Mouse (Mus musculus): ENCODE results near the gene Tmem167b.

Tmem167b gene

DNA sequence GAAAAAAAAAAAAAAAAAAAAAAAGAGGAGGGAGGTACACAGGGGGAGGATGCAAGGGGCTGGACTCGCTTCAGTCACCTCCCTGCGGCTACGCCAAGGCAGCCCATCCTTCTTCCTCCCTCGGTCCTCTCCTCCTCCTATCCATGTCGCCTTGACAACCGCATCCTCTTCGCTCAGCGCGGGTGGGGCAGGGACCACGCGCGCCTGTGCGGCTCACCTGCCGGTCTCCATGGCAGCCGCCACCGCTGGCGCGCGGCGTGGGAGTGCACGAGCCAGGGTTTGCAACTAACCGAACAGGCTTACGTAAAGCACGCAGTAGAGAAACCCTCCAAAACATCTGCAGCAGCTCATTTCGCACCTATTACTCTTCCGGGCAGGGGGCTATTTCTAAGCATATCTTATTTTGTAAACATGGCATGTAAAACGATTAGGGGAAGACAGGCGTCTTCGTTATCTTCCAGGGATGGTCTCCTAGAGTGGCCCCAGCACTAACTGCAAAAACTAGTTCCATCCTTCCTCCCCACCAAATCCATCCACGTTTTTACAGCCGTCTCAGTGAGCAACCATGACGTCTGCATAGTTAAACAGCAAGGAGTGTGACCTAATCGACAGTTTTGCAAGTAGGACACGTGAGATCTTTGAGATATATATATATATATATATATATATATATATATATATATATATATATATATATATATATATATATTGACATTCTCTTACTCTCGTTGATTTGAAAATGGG, 25.6 kb downstream of the Tmem167b start, which contains the start of gene 5330417C22Rik:
Gene 5330417C22Rik, minus strand, starts transcription at position 20 of the 744 bp plus-strand sequence.
- DNase-seq, result peak; percentile 69

DNA sequence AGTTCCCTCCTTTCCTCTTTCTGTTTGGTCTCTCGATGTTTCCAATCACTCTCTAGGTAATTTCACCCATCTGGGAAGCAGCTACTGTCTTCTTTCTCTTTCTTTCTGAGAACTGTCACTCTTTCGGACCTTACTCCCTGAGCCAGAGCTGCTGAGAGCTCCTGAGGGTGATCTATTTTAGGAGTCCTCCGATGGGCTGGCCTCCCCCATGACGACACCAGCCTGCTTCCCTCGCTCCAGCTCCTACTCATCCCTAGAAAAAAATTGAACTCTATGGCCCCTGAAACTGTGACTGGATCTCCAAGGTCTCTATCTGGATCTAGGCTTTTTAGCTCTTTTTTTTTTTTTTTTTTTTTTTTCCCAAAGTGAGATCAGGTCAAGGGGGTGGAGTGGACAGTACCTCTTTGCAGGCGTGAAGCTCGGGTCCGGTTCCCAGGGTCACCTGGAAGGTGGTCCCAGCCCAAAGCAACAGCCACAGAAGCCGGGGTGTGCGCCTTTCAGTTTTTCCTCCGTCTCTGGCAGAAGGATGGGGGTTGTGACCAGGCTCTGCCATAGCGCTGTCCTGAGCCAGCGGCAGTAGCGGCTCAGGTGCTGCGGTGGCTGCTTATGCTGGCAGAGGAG, 26.3 kb downstream of the Tmem167b start:
- DNase-seq, result no peak

DNA sequence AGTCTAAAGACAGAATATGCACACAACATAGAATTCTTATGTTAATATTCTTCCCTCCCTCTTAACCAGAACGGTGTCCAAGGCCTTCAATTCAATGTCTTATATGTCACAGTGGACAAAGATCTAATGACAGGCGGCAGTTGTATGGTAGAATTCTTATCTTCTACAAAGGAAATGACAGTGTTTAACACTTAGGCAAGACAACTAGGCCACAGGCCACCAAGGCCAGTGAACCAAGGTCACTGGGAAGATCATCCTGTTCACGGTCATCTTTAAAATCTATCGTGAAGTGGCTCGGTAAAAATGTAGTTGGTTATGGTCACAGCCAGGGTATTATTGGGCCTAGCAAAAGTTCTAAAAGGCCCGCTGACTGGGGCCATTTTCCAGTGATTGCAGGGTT, 28.3 kb downstream of the Tmem167b start, which contains the start of gene 1700013F07Rik:
Gene 1700013F07Rik, plus strand, starts transcription at position 200 of the 400 bp plus-strand sequence.
- DNase-seq, result no peak

DNA sequence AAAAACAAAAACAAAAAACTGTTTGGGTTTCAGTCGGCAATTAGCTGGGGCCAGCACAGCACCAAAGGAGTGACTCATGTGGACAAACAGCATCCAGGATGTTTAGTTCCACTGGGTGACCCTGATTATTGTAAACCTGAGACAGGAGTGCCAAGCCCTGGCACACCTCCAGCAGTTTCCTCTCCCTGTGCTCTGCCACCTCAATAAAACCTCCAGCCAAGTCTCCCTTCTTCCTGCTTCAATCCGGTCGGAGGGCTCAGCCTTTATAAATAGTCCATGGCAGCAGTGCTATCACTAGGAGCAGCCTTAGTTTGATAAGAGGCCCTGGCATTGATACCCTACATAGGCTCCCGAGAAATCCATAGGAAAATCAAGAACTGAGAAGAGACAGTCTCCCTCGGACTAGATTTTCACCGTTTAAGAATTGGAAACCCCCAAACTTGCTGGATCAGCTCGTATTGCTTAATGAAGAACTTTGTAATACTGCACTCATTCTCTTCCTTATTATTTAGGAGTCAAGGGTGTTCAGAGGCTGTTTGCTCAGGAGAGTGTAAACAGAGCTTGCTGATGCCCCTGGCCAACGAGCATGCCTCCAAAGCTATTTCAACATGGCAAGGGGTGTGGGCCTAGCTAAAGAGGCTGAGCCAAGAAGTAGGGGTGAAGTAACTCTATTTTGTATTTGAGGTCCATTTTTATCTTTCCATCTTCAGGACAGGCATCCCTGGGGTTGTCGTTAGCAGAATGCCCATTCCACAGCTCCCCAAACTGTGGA, 29.0 kb downstream of the Tmem167b start:
- DNase-seq, result peak; percentile 75

DNA sequence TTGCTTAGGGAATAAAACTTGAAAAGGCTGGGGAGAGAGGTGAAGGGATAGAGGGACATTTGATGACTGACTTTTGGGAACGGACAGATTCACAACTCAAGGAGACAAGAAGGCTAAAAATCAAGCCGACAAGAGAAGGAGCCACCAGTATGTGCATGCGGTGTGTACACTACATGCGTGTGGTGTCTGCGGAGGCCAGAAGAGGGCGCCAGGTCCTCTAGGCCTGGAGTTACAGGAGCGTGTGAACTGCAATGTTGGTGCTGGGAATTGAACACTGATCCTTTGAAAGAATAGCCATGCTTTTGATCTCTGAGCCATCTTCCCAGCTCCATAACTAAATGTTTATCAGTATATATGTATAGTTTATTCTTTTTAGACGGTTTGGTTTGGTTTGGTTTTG, 33.8 kb downstream of the Tmem167b start:
- DNase-seq, result no peak

DNA sequence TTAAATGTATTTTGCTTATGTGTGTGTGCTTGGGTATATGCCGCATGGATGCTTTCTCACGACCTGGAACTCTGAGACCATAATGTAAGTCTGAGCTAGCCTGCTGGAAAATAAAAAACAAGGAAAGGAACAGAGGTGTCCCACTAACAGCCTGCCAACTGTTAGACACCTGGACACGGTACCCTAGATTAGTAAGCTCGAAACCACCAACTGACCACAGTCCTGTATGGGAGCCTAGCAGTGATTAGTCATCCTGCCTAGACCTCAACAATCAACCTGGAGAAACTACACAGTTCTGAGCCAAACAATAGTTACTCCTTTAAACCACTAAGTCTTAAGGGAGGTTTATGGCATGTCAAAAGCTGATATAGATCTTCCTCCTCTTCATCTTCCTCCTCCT, 38.9 kb downstream of the Tmem167b start:
- DNase-seq, result no peak

DNA sequence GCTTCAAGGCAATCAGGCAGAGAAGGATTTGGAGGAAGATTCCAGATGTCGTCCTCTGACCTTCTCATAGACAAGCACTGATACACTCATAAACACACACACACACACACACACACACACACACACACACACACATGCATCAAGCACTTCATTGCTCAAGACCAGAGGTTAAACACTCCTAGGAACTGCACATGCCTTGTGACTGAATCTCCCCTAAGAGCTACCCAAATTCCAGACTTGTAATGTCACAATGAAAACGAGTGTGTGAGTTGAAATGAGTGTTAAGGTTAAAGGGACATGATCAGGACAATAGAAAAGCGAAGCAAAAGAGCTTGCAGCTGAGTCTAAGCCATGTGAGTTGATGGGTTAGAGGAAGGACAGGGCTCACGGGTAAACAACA, 44.0 kb downstream of the Tmem167b start:
- no peak for DNase-seq

DNA sequence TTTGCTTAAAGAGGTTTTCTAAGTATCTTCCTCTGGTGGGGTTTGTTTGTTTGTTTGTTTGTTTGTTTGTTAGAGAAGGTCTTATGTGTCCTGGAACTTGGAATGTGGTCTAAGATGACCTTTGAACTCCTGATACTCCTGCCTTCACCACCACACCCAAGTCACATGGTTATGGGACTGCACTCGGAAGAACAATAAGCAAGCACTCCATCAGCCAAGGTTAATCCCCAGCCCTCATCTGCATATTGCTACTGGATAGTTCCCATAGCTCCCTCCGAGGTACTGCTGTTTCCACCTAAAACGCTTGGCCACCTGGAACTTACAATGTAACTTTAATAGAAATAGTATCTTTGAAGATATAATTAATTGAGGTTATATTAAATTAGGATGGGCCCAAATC, 48.8 kb downstream of the Tmem167b start:
- no peak for DNase-seq

DNA sequence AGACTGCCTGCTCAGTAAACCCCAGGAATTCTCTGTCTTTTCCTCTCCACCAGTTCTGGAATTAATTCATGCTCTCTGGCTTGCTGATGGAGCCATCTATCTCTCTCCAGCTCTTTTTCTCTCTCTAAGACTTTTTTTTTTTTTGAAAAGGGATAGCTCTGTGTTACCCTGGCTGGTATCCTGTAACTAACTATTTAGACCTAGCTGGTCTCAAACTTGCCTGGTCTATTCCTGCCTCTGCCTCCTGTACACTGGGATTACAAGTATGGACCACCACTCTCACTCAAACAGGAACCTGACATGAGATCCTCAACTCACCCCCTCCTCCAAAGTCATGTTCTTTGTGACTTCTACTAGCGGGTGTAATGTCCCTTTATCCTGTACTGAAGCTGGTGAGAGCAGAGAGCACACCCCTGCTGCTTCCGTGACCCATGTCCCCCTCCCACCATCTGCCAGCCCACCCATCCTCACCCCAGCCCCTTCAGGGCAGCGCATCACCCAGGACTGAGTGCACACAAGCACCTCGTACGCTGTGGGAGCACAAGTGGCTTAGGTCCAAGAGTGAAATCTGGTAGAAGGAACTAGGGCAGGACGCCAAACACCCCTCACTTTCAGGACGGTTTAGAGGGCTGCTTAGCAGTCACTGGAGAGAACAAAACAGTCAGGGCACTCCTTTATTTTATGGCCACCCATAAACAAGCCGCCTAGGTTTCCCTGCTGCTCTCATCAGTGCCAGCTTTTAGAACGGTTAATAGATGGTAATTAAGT, 51.4 kb downstream of the Tmem167b start:
- no peak for DNase-seq

DNA sequence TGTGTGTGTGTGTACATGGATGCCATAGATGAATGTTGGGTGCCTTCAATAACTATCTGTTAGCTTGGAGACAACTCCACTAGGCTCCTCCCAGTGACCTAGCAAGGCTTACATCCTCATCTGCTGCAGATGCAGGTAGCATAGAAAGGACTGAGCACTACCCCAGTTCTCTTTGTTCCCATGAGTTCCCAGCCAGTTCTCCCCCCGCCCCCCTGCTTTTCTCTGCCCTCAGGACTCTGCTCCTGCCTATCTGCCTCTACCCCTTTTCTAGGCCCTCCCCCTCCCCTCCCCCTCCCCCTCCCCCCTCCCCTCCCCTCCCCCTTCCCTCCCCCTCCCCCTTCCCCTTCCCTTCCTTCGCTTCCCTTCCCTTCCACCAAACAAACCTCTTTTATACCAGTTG, 52.1 kb downstream of the Tmem167b start:
- no peak for DNase-seq

DNA sequence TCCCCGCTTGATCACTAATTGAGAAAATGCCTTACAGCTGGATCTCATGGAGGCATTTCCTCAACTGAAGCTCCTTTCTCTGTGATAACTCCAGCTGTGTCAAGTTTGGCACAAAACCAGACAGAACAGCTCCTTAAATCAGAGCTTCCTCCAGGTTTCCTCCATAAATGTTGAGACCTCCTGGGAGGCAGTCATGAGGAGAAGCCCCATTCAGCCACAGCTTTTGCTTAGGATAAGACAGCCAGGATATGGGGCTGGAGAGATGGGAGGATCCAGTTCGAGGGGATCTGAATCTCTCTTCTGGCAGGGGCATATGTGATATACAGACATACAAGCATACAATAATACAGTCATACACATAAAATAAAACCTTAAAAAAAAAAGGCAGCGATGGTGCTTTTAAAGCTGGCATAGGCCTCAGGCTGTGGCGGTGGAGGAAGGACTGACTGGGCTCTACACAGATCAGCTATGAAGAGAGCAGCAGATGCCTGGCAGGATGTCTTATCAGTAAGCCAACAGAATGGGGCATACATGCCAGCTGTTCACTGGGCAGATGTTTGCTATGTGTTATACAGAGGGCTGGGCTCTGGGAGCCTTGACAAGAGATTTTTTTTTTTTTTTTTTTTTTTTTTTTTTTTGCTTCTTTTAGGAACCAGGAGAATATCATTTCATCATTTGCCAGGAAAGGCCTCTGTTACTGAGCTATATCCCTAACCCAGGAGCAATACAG, 53.4 kb downstream of the Tmem167b start:
- no peak for DNase-seq

Data from lung, postnatal 36 days (tissue).